Mouse (Mus musculus) E14TG2a.4 (cell line): ENCODE results near the gene Slc15a5.

Experiments used
- CTCF ChIP-seq: conservative IDR thresholded peaks from 2 replicates; pipeline ENCODE4 v1.5.1; 2014; ENCODE audit warnings: low read length
- NANOG ChIP-seq: IDR thresholded peaks from 2 replicates; pipeline ENCODE4 v1.6.1; 2014; ENCODE audit warnings: borderline replicate concordance, low read length, mixed read lengths

GRCm38 (mm10) chr6:138070720-138071504, 8.8 kb downstream of the Slc15a5 start:
- TF ChIP-seq CTCF (no peak), NANOG (no peak)
